Mouse (Mus musculus): ENCODE measurements around the gene Chml. TPM values are rescaled to one million over a fixed set of nuclear protein-coding genes. Genes with fewer than 3 reads are reported as not detected.

Gene Chml
- polyA plus RNA-seq, 1 experiment from 2014 or later, result 1.6 TPM

- H3K4me1 ChIP-seq, result no peaks in the 10 kb centered on the region
- WGBS, result 86% methylated on average over 4 of the region's 4 CpGs
- H3K27ac ChIP-seq (replicated peaks), result no peak overlapping the region
- H3K27me3 ChIP-seq, result no peaks in the 10 kb centered on the region
- H3K4me3 ChIP-seq (replicated peaks), result no peak overlapping the region
- no peaks in the 10 kb centered on the region for H3K9me3 ChIP-seq (replicated peaks)
- H3K4me2 ChIP-seq (replicated peaks), result no peak overlapping the region
- no peak for ATAC-seq (ENCODE audit: insufficient number of reproducible peaks, low FRiP score, low TSS enrichment, low read depth)
- no peak overlapping the region for H3K9ac ChIP-seq
- no peaks in the 10 kb centered on the region for H3K36me3 ChIP-seq
These were observed 44.1 kb downstream of the Chml start for GRCm38 (mm10) chr1:175648615-175649014.

- H3K4me3 ChIP-seq (replicated peaks), result no peak overlapping the region
- H3K9ac ChIP-seq, result no peak overlapping the region
- H3K36me3 ChIP-seq, result no peaks in the 10 kb centered on the region
- no peaks in the 10 kb centered on the region for H3K9me3 ChIP-seq (replicated peaks)
- ATAC-seq (ENCODE audit: insufficient number of reproducible peaks, low FRiP score, low TSS enrichment, low read depth), result no peak
- no peak overlapping the region for H3K4me2 ChIP-seq (replicated peaks)
- no peaks in the 10 kb centered on the region for H3K4me1 ChIP-seq
- 61% methylated on average over 9 of the region's 9 CpGs for WGBS
- H3K27ac ChIP-seq (replicated peaks), result no peak overlapping the region
- H3K27me3 ChIP-seq, result no peaks in the 10 kb centered on the region
These were observed 45.7 kb downstream of the Chml start for GRCm38 (mm10) chr1:175646952-175647351.

- ATAC-seq (ENCODE audit: insufficient number of reproducible peaks, low FRiP score, low TSS enrichment, low read depth), result no peak
- Histone ChIP-seq H3K4me3 (replicated peaks) (no peak overlapping the region), H3K27ac (replicated peaks) (no peak overlapping the region), H3K27me3 (no peaks in the 10 kb centered on the region), H3K4me1 (no peaks in the 10 kb centered on the region), H3K4me2 (replicated peaks) (no peak overlapping the region), H3K36me3 (no peaks in the 10 kb centered on the region), H3K9ac (no peak overlapping the region), H3K9me3 (replicated peaks) (no peaks in the 10 kb centered on the region)
- WGBS, result 64% methylated on average over 5 of the region's 5 CpGs
These were observed 49.0 kb downstream of the Chml start for GRCm38 (mm10) chr1:175643496-175644265.

- H3K27ac ChIP-seq (replicated peaks), result no peak overlapping the region
- ATAC-seq (ENCODE audit: insufficient number of reproducible peaks, low FRiP score, low TSS enrichment, low read depth), result no peak
- H3K4me2 ChIP-seq (replicated peaks), result no peak overlapping the region
- H3K27me3 ChIP-seq, result no peaks in the 10 kb centered on the region
- 83% methylated on average over 6 of the region's 6 CpGs for WGBS
- H3K36me3 ChIP-seq, result no peaks in the 10 kb centered on the region
- H3K4me3 ChIP-seq (replicated peaks), result no peak overlapping the region
- no peaks in the 10 kb centered on the region for H3K4me1 ChIP-seq
- no peak overlapping the region for H3K9ac ChIP-seq
- no peaks in the 10 kb centered on the region for H3K9me3 ChIP-seq (replicated peaks)
These were observed 52.1 kb downstream of the Chml start for GRCm38 (mm10) chr1:175640435-175641150.

- WGBS, result 69% methylated on average over 7 of the region's 7 CpGs
- no peaks in the 10 kb centered on the region for H3K36me3 ChIP-seq
- no peak overlapping the region for H3K27ac ChIP-seq (replicated peaks)
- H3K4me3 ChIP-seq (replicated peaks), result no peak overlapping the region
- H3K9ac ChIP-seq, result no peak overlapping the region
- no peaks in the 10 kb centered on the region for H3K27me3 ChIP-seq
- H3K9me3 ChIP-seq (replicated peaks), result no peaks in the 10 kb centered on the region
- no peak for ATAC-seq (ENCODE audit: insufficient number of reproducible peaks, low FRiP score, low TSS enrichment, low read depth)
- H3K4me1 ChIP-seq, result no peaks in the 10 kb centered on the region
- no peak overlapping the region for H3K4me2 ChIP-seq (replicated peaks)
These were observed 53.6 kb downstream of the Chml start for GRCm38 (mm10) chr1:175639072-175639471.

GRCm38 (mm10) chr1:175637677-175638076 lies 55.0 kb downstream of the Chml start:
- no peak overlapping the region for H3K27ac ChIP-seq (replicated peaks)

GRCm38 (mm10) chr1:175632470-175632869 lies 60.2 kb downstream of the Chml start:
- Histone ChIP-seq H3K9me3 (replicated peaks) (no peaks in the 10 kb centered on the region), H3K36me3 (no peaks in the 10 kb centered on the region), H3K4me3 (replicated peaks) (no peak overlapping the region), H3K4me1 (no peaks in the 10 kb centered on the region), H3K4me2 (replicated peaks) (no peak overlapping the region), H3K9ac (no peak overlapping the region), H3K27ac (replicated peaks) (no peak overlapping the region), H3K27me3 (no peaks in the 10 kb centered on the region)
- WGBS, result 94% methylated on average over 14 of the region's 14 CpGs
- ATAC-seq (ENCODE audit: insufficient number of reproducible peaks, low FRiP score, low TSS enrichment, low read depth), result no peak

More at GRCm38 (mm10) chr1:175637677-175638076, 55.0 kb downstream of the Chml start:
- 41% methylated on average over 7 of the region's 7 CpGs for WGBS
- no peak overlapping the region for H3K9ac ChIP-seq
- H3K9me3 ChIP-seq (replicated peaks), result no peaks in the 10 kb centered on the region
- ATAC-seq (ENCODE audit: insufficient number of reproducible peaks, low FRiP score, low TSS enrichment, low read depth), result no peak
- no peak overlapping the region for H3K4me2 ChIP-seq (replicated peaks)
- H3K4me3 ChIP-seq (replicated peaks), result no peak overlapping the region
- no peaks in the 10 kb centered on the region for H3K4me1 ChIP-seq
- no peaks in the 10 kb centered on the region for H3K36me3 ChIP-seq
- no peaks in the 10 kb centered on the region for H3K27me3 ChIP-seq

Other genes with a start within 250 kb of the Chml start
- gene Rgs7, start 200.4 kb downstream of the Chml start, polyA plus RNA-seq (2015; fragmentation: Nextera tagmentation; extraction: Ambion mirVana), result 0.91 and 1.2 TPM in 2 replicates
- gene Kmo, start 72.5 kb downstream of the Chml start, polyA plus RNA-seq (2015; fragmentation: Nextera tagmentation; extraction: Ambion mirVana), result 0.24 and 0.51 TPM in 2 replicates
- 96.8 and 99.8 TPM in 2 replicates for gene Fh1, start 67.3 kb downstream of the Chml start, polyA plus RNA-seq (2015; fragmentation: Nextera tagmentation; extraction: Ambion mirVana)
- 4.6 and 5.2 TPM in 2 replicates for gene Opn3, start 125 bp downstream of the Chml start, polyA plus RNA-seq (2015; fragmentation: Nextera tagmentation; extraction: Ambion mirVana)
- not detected in 2 replicates for gene Wdr64, start 5.7 kb upstream of the Chml start, polyA plus RNA-seq (2015; fragmentation: Nextera tagmentation; extraction: Ambion mirVana)
- gene Exo1, start 187.7 kb upstream of the Chml start, polyA plus RNA-seq (2015; fragmentation: Nextera tagmentation; extraction: Ambion mirVana), result 44.1 and 46.5 TPM in 2 replicates
- gene Gm38100, start 227.4 kb upstream of the Chml start, polyA plus RNA-seq (2015; fragmentation: Nextera tagmentation; extraction: Ambion mirVana), result 0.09 and 0.16 TPM in 2 replicates

Measured in embryonic facial prominence, embryonic 15.5 days (tissue).